Mouse (Mus musculus): ENCODE data around the gene Cmc1. TPM values are rescaled to one million over a fixed set of nuclear protein-coding genes. Genes with fewer than 3 reads are reported as not detected.
"Not testable (repeated sequence)": the region's sequence is repeated elsewhere in the genome, so short reads cannot be mapped to it uniquely, and the experiment has no call there.

The Cmc1 gene
- polyA plus RNA-seq, 1 experiment from 2014 or later = 30.5 TPM

DNA sequence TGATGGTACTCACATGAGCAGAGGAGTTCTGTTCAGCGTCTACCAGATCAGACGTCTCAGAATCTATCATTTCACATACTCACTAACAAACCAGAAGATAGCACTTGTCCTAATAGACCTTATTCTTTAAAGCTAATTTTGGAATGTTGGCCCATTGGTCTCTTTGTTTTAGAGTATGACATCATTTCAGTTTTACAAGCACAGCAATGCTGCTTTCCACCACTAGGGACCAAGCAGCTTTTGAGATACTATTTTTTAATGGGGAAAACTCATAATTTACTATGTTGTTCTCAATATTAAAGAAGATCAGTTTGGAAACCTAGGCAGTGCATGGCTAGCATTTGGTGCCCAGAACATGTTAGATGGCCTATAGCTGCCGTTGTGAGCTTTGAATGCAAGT, 7.3 kb upstream of the Cmc1 start:
- no peak overlapping the region for H3K4me3 ChIP-seq (ENCODE audit: low read depth, low read length)
- WGBS = 94% methylated on average over 3 of the region's 3 CpGs
- H3K9me3 ChIP-seq (replicated peaks; ENCODE audit: control insufficient read depth, low read length, poor library complexity, severe bottlenecking) = no peaks in the 10 kb centered on the region
- no peak for ATAC-seq
- no peaks in the 10 kb centered on the region for H3K27me3 ChIP-seq (ENCODE audit: control insufficient read depth, insufficient read depth, low read depth, low read length)
- H3K36me3 ChIP-seq (ENCODE audit: control insufficient read depth, insufficient read depth, low read length) = no peaks in the 10 kb centered on the region
- no peak overlapping the region for H3K4me2 ChIP-seq (ENCODE audit: low read length)
- no peak overlapping the region for H3K27ac ChIP-seq (ENCODE audit: low read length)
- no peaks in the 10 kb centered on the region for H3K4me1 ChIP-seq (ENCODE audit: control insufficient read depth, insufficient read depth, low read length)
- no peak overlapping the region for H3K9ac ChIP-seq (ENCODE audit: low read depth, low read length)

DNA sequence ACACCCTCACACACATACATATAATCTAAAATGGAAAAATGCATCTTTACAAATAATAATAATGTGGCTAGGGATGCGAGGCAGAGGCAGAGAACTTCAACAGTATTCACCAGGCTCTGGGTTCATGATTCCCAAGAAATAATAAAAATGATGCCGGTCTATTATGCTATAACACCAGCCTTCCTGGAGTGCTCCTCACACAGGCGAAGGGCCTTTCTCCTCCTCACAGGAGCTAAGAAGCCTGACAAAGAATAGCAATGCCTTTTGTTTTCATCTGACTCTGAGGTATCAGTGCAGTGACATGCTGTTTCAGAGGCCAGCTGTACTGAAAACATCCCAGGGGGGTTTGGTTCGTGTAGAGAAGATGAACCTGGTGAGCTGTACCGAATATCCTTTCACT, 4.7 kb upstream of the Cmc1 start:
- H3K27ac ChIP-seq (ENCODE audit: low read length) = no peak overlapping the region
- H3K4me1 ChIP-seq (ENCODE audit: control insufficient read depth, insufficient read depth, low read length) = no peaks in the 10 kb centered on the region; the same call in 1 of the 2 replicates
- H3K36me3 ChIP-seq (ENCODE audit: control insufficient read depth, insufficient read depth, low read length) = no peaks in the 10 kb centered on the region
- 86% methylated on average over 5 of the region's 5 CpGs for WGBS
- H3K9me3 ChIP-seq (replicated peaks; ENCODE audit: control insufficient read depth, low read length, poor library complexity, severe bottlenecking) = no peaks in the 10 kb centered on the region
- H3K4me3 ChIP-seq (ENCODE audit: low read depth, low read length) = no peak overlapping the region
- H3K27me3 ChIP-seq (ENCODE audit: control insufficient read depth, insufficient read depth, low read depth, low read length) = no peaks in the 10 kb centered on the region
- ATAC-seq = no peak
- no peak overlapping the region for H3K4me2 ChIP-seq (ENCODE audit: low read length)
- no peak overlapping the region for H3K9ac ChIP-seq (ENCODE audit: low read depth, low read length)

DNA sequence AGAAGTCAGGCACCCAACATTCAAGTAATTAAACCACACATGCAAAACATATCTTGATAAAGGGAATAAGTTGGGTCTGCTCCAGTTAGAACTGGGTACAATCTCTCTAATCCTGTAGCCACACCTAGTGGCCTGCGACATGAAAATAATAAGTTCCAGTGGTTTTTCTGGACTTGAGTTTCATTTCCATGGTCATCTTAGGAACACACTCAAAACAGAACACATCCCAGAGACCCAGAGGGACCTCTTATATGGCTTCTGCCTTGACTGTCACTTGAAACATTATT, 1.2 kb upstream of the Cmc1 start:
- peaks cover 9% of the 10 kb centered on the region for H3K4me1 ChIP-seq (ENCODE audit: control insufficient read depth, insufficient read depth, low read length)
- H3K27me3 ChIP-seq (ENCODE audit: control insufficient read depth, insufficient read depth, low read depth, low read length) = no peaks in the 10 kb centered on the region
- H3K9me3 ChIP-seq (replicated peaks; ENCODE audit: control insufficient read depth, low read length, poor library complexity, severe bottlenecking) = no peaks in the 10 kb centered on the region
- 0 out of 2 replicates have a peak overlapping the region, but pooled peaks have one; percentile 30 for H3K9ac ChIP-seq (ENCODE audit: low read depth, low read length)
- WGBS = 100% methylated on average over 1 of the region's 1 CpGs
- no peak for ATAC-seq
- no peaks in the 10 kb centered on the region for H3K36me3 ChIP-seq (ENCODE audit: control insufficient read depth, insufficient read depth, low read length)
- no peak overlapping the region for H3K27ac ChIP-seq (ENCODE audit: low read length)
- H3K4me2 ChIP-seq (ENCODE audit: low read length) = peak overlapping the region; percentile 75
- H3K4me3 ChIP-seq (ENCODE audit: low read depth, low read length) = no peak overlapping the region

GRCm38 (mm10) chr9:118150429-118151220, 648 bp upstream of the Cmc1 start:
- H3K9ac ChIP-seq (ENCODE audit: low read depth, low read length) = no peak overlapping the region
- peak overlapping the region; percentile 88 for H3K4me3 ChIP-seq (ENCODE audit: low read depth, low read length)
- no peaks in the 10 kb centered on the region for H3K36me3 ChIP-seq (ENCODE audit: control insufficient read depth, insufficient read depth, low read length)
- peaks cover 9% of the 10 kb centered on the region for H3K4me1 ChIP-seq (ENCODE audit: control insufficient read depth, insufficient read depth, low read length)
- WGBS = 76% methylated on average over 20 of the region's 20 CpGs
- no peak overlapping the region for H3K27ac ChIP-seq (ENCODE audit: low read length)
- no peaks in the 10 kb centered on the region for H3K9me3 ChIP-seq (replicated peaks; ENCODE audit: control insufficient read depth, low read length, poor library complexity, severe bottlenecking)
- no peaks in the 10 kb centered on the region for H3K27me3 ChIP-seq (ENCODE audit: control insufficient read depth, insufficient read depth, low read depth, low read length)
- ATAC-seq = peak; percentile 9; the same call in 1 of the 2 replicates
- H3K4me2 ChIP-seq (ENCODE audit: low read length) = peak overlapping the region; percentile 75

- H3K36me3 ChIP-seq (ENCODE audit: control insufficient read depth, insufficient read depth, low read length); H3K4me2 ChIP-seq (ENCODE audit: low read length); H3K27me3 ChIP-seq (ENCODE audit: control insufficient read depth, insufficient read depth, low read depth, low read length); H3K9ac ChIP-seq (ENCODE audit: low read depth, low read length); H3K4me1 ChIP-seq (ENCODE audit: control insufficient read depth, insufficient read depth, low read length); H3K9me3 ChIP-seq (replicated peaks; ENCODE audit: control insufficient read depth, low read length, poor library complexity, severe bottlenecking); H3K27ac ChIP-seq (ENCODE audit: low read length); H3K4me3 ChIP-seq (ENCODE audit: low read depth, low read length); ATAC-seq: not testable (repeated sequence)
- WGBS = 88% methylated on average over 2 of the region's 3 CpGs
Measured at GRCm38 (mm10) chr9:118140356-118140755, 9.6 kb downstream of the Cmc1 start.

- Histone ChIP-seq H3K4me2 (ENCODE audit: low read length) (no peak overlapping the region), H3K9ac (ENCODE audit: low read depth, low read length) (no peak overlapping the region), H3K27me3 (ENCODE audit: control insufficient read depth, insufficient read depth, low read depth, low read length) (no peaks in the 10 kb centered on the region), H3K27ac (ENCODE audit: low read length) (no peak overlapping the region), H3K9me3 (replicated peaks; ENCODE audit: control insufficient read depth, low read length, poor library complexity, severe bottlenecking) (no peaks in the 10 kb centered on the region), H3K4me1 (ENCODE audit: control insufficient read depth, insufficient read depth, low read length) (0 out of 2 replicates have a peak, but pooled peaks cover 4% of the 10 kb centered on the region), H3K36me3 (ENCODE audit: control insufficient read depth, insufficient read depth, low read length) (no peaks in the 10 kb centered on the region), H3K4me3 (ENCODE audit: low read depth, low read length) (no peak overlapping the region)
- ATAC-seq = no peak
- 88% methylated on average over 2 of the region's 2 CpGs for WGBS
Measured at GRCm38 (mm10) chr9:118110360-118110710, 39.6 kb downstream of the Cmc1 start.

- H3K36me3 ChIP-seq (ENCODE audit: control insufficient read depth, insufficient read depth, low read length) = no peaks in the 10 kb centered on the region
- H3K9me3 ChIP-seq (replicated peaks; ENCODE audit: control insufficient read depth, low read length, poor library complexity, severe bottlenecking) = no peaks in the 10 kb centered on the region
- no peak overlapping the region for H3K4me2 ChIP-seq (ENCODE audit: low read length)
- 0 out of 2 replicates have a peak, but pooled peaks cover 4% of the 10 kb centered on the region for H3K4me1 ChIP-seq (ENCODE audit: control insufficient read depth, insufficient read depth, low read length)
- no peak overlapping the region for H3K27ac ChIP-seq (ENCODE audit: low read length)
- H3K9ac ChIP-seq (ENCODE audit: low read depth, low read length) = no peak overlapping the region
- 83% methylated on average over 7 of the region's 7 CpGs for WGBS
- no peak for ATAC-seq
- no peak overlapping the region for H3K4me3 ChIP-seq (ENCODE audit: low read depth, low read length)
- H3K27me3 ChIP-seq (ENCODE audit: control insufficient read depth, insufficient read depth, low read depth, low read length) = no peaks in the 10 kb centered on the region
Measured at GRCm38 (mm10) chr9:118109697-118110359, 40.1 kb downstream of the Cmc1 start.

DNA sequence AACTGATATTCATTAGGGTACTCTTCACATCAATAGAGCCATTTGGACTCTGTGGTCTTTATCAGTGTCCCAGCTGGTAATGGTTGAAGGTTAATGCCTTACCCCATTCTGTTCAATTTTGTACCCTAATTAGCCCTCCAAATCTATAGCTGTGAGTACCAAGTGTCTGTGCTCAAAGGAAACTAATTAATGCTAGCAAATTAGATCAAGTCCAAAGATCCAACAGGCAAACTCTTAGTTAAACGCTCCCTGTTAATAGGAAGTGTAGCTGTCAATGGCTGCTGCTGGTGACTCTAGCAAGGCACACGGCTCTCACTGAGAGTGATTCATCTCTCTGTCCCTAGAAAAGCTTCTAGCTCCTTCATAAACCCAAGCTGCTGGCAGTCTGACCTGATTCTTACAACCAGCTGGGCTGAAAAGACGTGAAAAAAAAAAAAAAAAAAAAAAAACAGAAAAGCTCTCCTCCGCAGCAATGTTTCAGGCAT, 41.4 kb downstream of the Cmc1 start:
- no peak for ATAC-seq
- 0 out of 2 replicates have a peak, but pooled peaks cover 4% of the 10 kb centered on the region for H3K4me1 ChIP-seq (ENCODE audit: control insufficient read depth, insufficient read depth, low read length)
- WGBS = 30% methylated on average over 4 of the region's 4 CpGs
- H3K9ac ChIP-seq (ENCODE audit: low read depth, low read length) = no peak overlapping the region
- H3K4me2 ChIP-seq (ENCODE audit: low read length) = no peak overlapping the region
- no peaks in the 10 kb centered on the region for H3K27me3 ChIP-seq (ENCODE audit: control insufficient read depth, insufficient read depth, low read depth, low read length)
- H3K27ac ChIP-seq (ENCODE audit: low read length) = no peak overlapping the region
- H3K4me3 ChIP-seq (ENCODE audit: low read depth, low read length) = no peak overlapping the region
- no peaks in the 10 kb centered on the region for H3K36me3 ChIP-seq (ENCODE audit: control insufficient read depth, insufficient read depth, low read length)
- no peaks in the 10 kb centered on the region for H3K9me3 ChIP-seq (replicated peaks; ENCODE audit: control insufficient read depth, low read length, poor library complexity, severe bottlenecking)

- H3K4me3 ChIP-seq (ENCODE audit: low read depth, low read length) = no peak overlapping the region
- H3K27me3 ChIP-seq (ENCODE audit: control insufficient read depth, insufficient read depth, low read depth, low read length) = no peaks in the 10 kb centered on the region
- WGBS = 88% methylated on average over 2 of the region's 2 CpGs
- no peaks in the 10 kb centered on the region for H3K9me3 ChIP-seq (replicated peaks; ENCODE audit: control insufficient read depth, low read length, poor library complexity, severe bottlenecking)
- H3K27ac ChIP-seq (ENCODE audit: low read length) = no peak overlapping the region
- no peak overlapping the region for H3K4me2 ChIP-seq (ENCODE audit: low read length)
- H3K36me3 ChIP-seq (ENCODE audit: control insufficient read depth, insufficient read depth, low read length) = no peaks in the 10 kb centered on the region
- peaks cover 1% of the 10 kb centered on the region; the same call in 1 of the 2 replicates for H3K4me1 ChIP-seq (ENCODE audit: control insufficient read depth, insufficient read depth, low read length)
- ATAC-seq = no peak
- H3K9ac ChIP-seq (ENCODE audit: low read depth, low read length) = no peak overlapping the region
Measured at GRCm38 (mm10) chr9:118101802-118102201, 48.2 kb downstream of the Cmc1 start.
